Mouse (Mus musculus): ENCODE data around the gene Hmox2.

GRCm38 (mm10) chr16:4762437-4762836 lies 36.3 kb downstream of the Hmox2 start:
- no peak for TF ChIP-seq FLI1 (IDR thresholded peaks at IDR 0.05; ENCODE audit: low read length)
- TF ChIP-seq GATA1 (IDR thresholded peaks at IDR 0.05; ENCODE audit: borderline replicate concordance, low read length) = no peak

Data from megakaryocyte, embryonic 14.5 days (primary cell).